Mouse (Mus musculus): Measurements from ENCODE around the gene Snph. TPM values are rescaled to one million over a fixed set of nuclear protein-coding genes. Genes with fewer than 3 reads are reported as not detected.
A peak's percentile ranks its signal among the peaks of the same experiment; 100 is the strongest.

Snph gene
- polyA plus RNA-seq, 1 experiment from 2014 or later: 0.11 TPM

DNA sequence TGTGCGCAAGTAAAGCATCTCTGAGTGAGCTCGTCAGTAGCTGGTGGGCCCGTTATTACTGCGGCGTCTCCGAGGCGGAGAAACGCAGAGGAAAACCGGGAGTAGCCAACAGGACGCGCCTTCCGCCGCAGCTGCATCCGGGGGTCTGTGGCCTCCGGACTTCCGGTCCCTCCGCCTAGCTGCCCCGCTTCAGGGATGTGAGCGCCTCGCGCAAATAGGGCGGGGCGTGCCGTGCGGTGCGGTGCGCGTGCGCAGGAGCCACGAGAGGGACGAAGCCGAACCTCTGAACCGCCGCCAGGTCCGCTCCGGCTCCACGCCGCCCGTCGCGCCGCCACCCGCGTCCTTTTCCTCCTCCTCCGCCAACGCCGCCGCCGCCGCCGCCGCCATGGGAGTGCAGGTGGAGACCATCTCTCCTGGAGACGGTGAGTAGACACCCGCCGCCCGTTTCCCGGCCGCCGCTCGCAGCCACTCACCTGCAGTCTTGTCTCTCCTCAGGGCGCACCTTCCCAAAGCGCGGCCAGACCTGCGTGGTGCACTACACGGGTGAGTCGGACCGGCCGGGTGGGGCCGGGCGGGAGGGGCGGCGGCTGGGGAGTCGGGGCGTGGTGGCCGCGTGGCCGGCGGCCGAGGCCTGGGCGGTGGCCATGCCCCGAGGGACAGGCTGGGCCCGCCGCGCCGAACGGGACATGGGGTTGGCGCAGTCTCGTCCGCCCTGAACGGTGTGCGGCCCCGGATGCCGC, 89.9 kb downstream of the Snph start, which contains the start of gene Fkbp1a:
Fkbp1a (plus strand) TSS at position 161 of the 740 bp plus-strand sequence.
- H3K4me3 ChIP-seq (replicated peaks; ENCODE audit: low read depth, low read length): peak within 1 kb of the TSS; percentile 66
- ATAC-seq (replicated peaks; ENCODE audit: low FRiP score, low read depth) (peak; percentile 97), DNase-seq (ENCODE audit: low spot score) (peak; percentile 97)
- H3K27ac ChIP-seq: peak within 1 kb of the TSS; percentile 88
- peak within 1 kb of the TSS; percentile 92 for H3K4me2 ChIP-seq (ENCODE audit: low read length)
- under 1% methylated on average over 83 of the region's 93 CpGs for WGBS
- H3K9ac ChIP-seq (ENCODE audit: low read depth, low read length): peak within 1 kb of the TSS; percentile 77
- no peaks in the 10 kb centered on the region for H3K27me3 ChIP-seq (ENCODE audit: insufficient read depth, low read length)
- H3K4me1 ChIP-seq (replicated peaks; ENCODE audit: insufficient read depth, low read length): peaks cover 31% of the 10 kb centered on the region
- H3K9me3 ChIP-seq (replicated peaks; ENCODE audit: low read length): no peaks in the 10 kb centered on the region
- TF ChIP-seq CTCF (IDR thresholded peaks at IDR 0.05; ENCODE audit: low read depth): peak; percentile 32
- H3K36me3 ChIP-seq (ENCODE audit: insufficient read depth, low read length): no peaks in the 10 kb centered on the region

Other genes with a start within 250 kb of the Snph start
- gene 4921509C19Rik, start 156.4 kb downstream of the Snph start, polyA plus RNA-seq (2015; fragmentation: Nextera tagmentation; extraction: Ambion mirVana): not detected in 2 replicates
- 179 and 190 TPM in 2 replicates for gene Nsfl1c, start 138.4 kb downstream of the Snph start, polyA plus RNA-seq (2015; fragmentation: Nextera tagmentation; extraction: Ambion mirVana)
- gene Fkbp1a, start 90.1 kb downstream of the Snph start, polyA plus RNA-seq (2015; fragmentation: Nextera tagmentation; extraction: Ambion mirVana): 534 and 595 TPM in 2 replicates
- 1.9 and 2.0 TPM in 2 replicates for gene Sdcbp2, start 60.0 kb downstream of the Snph start, polyA plus RNA-seq (2015; fragmentation: Nextera tagmentation; extraction: Ambion mirVana)
- not detected in 2 replicates for gene Rad21l, start 35.9 kb upstream of the Snph start, polyA plus RNA-seq (2015; fragmentation: Nextera tagmentation; extraction: Ambion mirVana)
- 0.38 and 0.40 TPM in 2 replicates for gene Tmem74b, start 69.4 kb upstream of the Snph start, polyA plus RNA-seq (2015; fragmentation: Nextera tagmentation; extraction: Ambion mirVana)
- 45.1 and 46.6 TPM in 2 replicates for gene Psmf1, start 111.6 kb upstream of the Snph start, polyA plus RNA-seq (2015; fragmentation: Nextera tagmentation; extraction: Ambion mirVana)
- gene Rspo4, start 210.3 kb upstream of the Snph start, polyA plus RNA-seq (2015; fragmentation: Nextera tagmentation; extraction: Ambion mirVana): 0.05 TPM in 1 of 2 replicates, not detected in the other

Data from kidney, postnatal 0 days (tissue).